Mouse (Mus musculus) splenic B cell, adult 2 months (primary cell): ENCODE data around the gene Bcar1.

Source experiments
- DNase-seq: peaks from one replicate; pipeline ENCODE4 v3.0.0-alpha.2; 2011; ENCODE audit warnings: low read depth, low spot score
- H3K27me3 ChIP-seq: 2 replicates; pipeline ENCODE4 v1.6.1; 2012; ENCODE audit warnings: mild to moderate bottlenecking, low read length, moderate library complexity, mixed read lengths; ENCODE audit not compliant: control insufficient read depth, poor library complexity, insufficient read depth, severe bottlenecking
- H3K36me3 ChIP-seq: 2 replicates; pipeline ENCODE4 v1.6.1; 2012; ENCODE audit warnings: mild to moderate bottlenecking, low read length, moderate library complexity, mixed read lengths; ENCODE audit not compliant: control insufficient read depth, poor library complexity, insufficient read depth, severe bottlenecking

The Bcar1 gene

GRCm38 (mm10) chr8:111704585-111704984 lies 39.0 kb downstream of the Bcar1 start:
- Histone ChIP-seq H3K27me3 (no peaks in the 10 kb centered on the region; the same call in 1 of the 2 replicates), H3K36me3 (no peaks in the 10 kb centered on the region)
- no peak for DNase-seq

GRCm38 (mm10) chr8:111701380-111701779 lies 42.2 kb downstream of the Bcar1 start:
- no peak for DNase-seq
- Histone ChIP-seq H3K36me3 (no peaks in the 10 kb centered on the region), H3K27me3 (peaks cover 2% of the 10 kb centered on the region; the same call in 1 of the 2 replicates)

DNA sequence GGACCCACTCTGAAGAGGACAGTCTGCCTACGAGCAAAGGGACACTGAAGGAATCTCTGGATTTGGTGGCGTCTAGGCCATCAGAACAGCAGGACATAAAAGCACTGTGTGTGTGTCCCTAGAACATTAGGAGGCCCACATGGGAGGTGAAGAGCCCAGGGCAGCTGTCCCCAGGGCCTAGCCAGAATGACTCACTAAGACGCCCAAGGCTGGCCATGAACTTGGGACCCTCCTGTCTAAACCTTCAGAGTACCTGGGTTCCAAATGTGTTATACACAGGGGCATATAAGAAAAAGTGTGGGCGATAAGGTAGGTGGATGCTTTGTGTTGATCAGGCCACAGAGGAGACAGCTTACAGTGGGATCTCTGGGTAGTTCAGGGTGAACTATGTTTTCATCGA lies 42.9 kb downstream of the Bcar1 start:
- DNase-seq = no peak
- Histone ChIP-seq H3K27me3 (peaks cover 2% of the 10 kb centered on the region; the same call in 1 of the 2 replicates), H3K36me3 (no peaks in the 10 kb centered on the region)

GRCm38 (mm10) chr8:111700201-111700600 lies 43.4 kb downstream of the Bcar1 start:
- Histone ChIP-seq H3K36me3 (no peaks in the 10 kb centered on the region), H3K27me3 (peaks cover 2% of the 10 kb centered on the region; the same call in 1 of the 2 replicates)
- no peak for DNase-seq

DNA sequence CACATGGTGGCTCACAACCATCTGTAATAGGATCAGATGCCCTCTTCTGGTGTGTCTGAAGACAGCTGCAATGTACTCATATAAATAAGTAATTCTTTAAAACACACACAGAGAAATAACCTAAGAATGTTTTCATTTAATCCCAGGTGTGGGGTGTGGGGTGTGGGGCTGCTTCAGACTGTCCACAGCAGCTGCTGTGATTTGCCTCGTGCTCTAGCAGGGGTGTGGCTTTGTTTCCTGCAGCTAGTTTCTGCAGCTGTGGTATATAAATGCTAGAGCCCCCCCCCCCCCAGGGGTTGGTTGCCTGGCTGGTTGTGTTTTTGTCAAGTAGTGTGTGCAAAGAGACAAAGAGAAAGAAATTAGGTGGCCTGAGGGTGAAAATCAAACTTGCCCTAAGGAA lies 44.6 kb downstream of the Bcar1 start:
- no peak for DNase-seq
- peaks cover 2% of the 10 kb centered on the region; the same call in 1 of the 2 replicates for H3K27me3 ChIP-seq
- no peaks in the 10 kb centered on the region for H3K36me3 ChIP-seq

DNA sequence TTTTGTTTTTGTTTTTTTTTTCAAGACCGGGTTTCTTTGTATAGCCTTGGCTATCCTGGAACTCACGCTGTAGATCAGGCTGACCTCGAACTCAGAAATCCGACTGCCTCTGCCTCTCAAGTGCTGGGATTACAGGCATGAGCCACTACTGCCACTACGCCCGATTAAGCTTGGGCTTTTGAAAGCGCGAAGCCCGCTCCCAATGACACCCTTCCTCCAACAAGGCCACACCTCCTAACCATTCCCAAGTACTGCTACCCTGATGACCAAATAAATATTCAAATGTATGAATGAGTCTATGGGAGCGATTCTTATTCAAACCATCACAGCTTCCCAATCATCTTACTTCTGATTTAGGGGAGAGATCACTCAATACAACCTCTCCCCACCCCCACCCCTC lies 46.0 kb downstream of the Bcar1 start:
- no peak for DNase-seq
- Histone ChIP-seq H3K36me3 (no peaks in the 10 kb centered on the region), H3K27me3 (peaks cover 2% of the 10 kb centered on the region; the same call in 1 of the 2 replicates)

GRCm38 (mm10) chr8:111695441-111695840 lies 48.2 kb downstream of the Bcar1 start:
- DNase-seq = no peak
- Histone ChIP-seq H3K27me3 (peaks cover 2% of the 10 kb centered on the region; the same call in 1 of the 2 replicates), H3K36me3 (no peaks in the 10 kb centered on the region)

GRCm38 (mm10) chr8:111693261-111693741 lies 50.3 kb downstream of the Bcar1 start:
- Histone ChIP-seq H3K27me3 (peaks cover 2% of the 10 kb centered on the region; the same call in 1 of the 2 replicates), H3K36me3 (no peaks in the 10 kb centered on the region)
- no peak for DNase-seq

DNA sequence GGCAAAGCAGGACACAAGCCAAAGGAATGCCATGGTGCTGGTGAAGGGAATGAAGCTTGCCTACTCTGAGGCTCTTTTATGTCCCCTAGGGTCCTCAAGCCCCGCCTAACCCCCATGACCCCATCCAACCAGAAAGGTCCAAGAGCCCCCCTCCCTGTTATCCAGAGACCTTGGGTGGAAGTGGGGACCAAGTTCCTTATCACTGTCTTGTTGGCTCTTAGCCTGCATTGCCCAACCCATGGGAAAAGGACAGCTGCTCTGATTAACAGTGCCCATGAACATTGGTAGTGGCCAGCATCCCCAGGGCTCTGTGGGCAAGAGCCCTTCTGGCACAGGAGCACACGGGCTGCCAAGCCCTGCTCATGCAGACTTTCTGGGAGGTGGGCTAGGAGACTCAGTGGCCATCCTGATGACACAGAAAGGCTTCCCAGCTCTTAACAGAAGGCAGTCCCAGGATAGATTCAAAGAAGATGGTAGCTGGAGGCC lies 52.6 kb downstream of the Bcar1 start, which contains the start of gene Ctrb1:
TSS of gene Ctrb1 (minus strand) at position 51 of the 486 bp plus-strand sequence.
- DNase-seq = no peak
- no peaks in the 10 kb centered on the region for H3K27me3 ChIP-seq

DNA sequence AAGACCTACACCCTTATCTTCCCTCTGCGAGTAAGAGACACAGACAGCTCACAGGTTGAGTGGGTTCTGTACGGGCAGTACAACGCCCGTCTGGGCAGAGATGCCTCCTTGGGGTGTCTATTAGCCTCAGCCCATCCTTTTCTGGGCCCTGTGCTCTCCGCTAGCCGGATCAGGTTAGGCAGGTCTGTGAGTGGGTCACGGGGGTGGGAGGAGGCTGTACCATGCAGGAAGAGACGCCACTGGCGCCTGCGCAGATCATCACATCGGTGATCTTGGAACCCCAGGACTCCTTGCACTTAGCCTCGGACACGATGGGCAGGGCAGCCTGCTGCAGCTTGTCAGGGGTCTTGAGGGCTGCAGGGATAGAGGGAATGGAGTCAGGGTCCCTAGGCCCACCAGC lies 56.7 kb downstream of the Bcar1 start:
- Histone ChIP-seq H3K36me3 (no peaks in the 10 kb centered on the region), H3K27me3 (no peaks in the 10 kb centered on the region)
- DNase-seq = no peak

More for the DNA sequence above, 52.6 kb downstream of the Bcar1 start, which contains the start of gene Ctrb1:
- no peaks in the 10 kb centered on the region for H3K36me3 ChIP-seq

DNA sequence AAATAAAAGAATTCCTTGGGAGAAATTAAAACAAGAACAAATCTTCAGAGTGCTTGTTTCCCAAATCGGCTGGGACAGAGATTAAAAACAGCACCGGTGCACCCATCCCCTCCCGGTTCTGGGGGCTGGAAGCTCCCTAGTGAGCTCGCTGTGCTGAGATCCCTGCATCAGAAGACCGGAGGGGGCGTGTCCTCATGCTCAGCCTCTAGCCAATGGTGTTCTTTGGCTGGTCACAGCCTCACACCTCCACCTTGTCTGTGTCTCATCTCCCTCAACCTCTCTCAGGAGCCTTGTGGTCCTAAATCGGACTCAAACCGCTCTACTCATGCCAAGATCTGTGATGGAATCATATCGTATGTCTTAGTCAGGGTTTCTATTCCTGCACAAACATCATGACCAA lies 61.1 kb downstream of the Bcar1 start:
- Histone ChIP-seq H3K36me3 (no peaks in the 10 kb centered on the region), H3K27me3 (no peaks in the 10 kb centered on the region)
- DNase-seq = no peak

DNA sequence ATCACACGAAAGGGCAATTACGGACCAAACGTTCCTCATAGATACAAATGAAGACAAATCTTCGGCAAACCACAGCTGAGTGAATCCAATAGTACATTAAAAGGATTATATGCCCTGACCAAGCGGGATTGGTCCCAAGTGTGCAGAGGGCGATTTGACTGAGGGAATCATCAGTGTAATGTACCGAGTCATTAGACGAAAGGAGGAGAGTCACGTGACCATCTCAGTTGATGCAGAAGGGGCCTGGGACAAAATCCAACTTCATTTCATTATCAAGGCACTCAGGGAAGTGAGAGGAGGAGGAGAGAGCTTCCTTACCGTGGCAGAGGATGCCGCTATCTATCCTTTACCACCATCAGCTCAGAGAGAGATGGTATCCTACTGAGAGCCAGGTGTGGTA lies 62.5 kb downstream of the Bcar1 start:
- Histone ChIP-seq H3K36me3 (no peaks in the 10 kb centered on the region), H3K27me3 (no peaks in the 10 kb centered on the region)
- DNase-seq = no peak

- Histone ChIP-seq H3K27me3 (no peaks in the 10 kb centered on the region), H3K36me3 (no peaks in the 10 kb centered on the region)
- no peak for DNase-seq
Observed at GRCm38 (mm10) chr8:111680423-111681028, 63.1 kb downstream of the Bcar1 start.

DNA sequence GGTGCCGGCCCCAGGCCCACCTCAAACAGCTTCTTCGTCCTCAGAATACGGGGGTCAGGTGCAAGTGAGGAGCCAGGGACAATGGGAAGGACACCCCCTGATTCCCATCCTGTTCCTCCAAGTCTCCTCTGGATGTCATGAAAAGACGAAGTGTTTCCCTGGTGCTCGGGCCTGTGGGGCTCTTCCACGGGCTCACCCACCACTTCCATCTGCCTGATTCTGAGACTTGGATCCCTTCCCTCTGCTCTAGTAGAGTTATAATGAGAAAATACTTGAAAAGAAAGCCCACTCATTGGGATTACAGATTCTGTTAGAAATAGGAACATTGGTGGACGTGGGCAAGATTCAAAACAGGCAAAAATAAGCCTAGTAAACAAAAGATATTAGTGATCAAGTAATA lies 64.8 kb downstream of the Bcar1 start:
- no peaks in the 10 kb centered on the region for H3K27me3 ChIP-seq

DNA sequence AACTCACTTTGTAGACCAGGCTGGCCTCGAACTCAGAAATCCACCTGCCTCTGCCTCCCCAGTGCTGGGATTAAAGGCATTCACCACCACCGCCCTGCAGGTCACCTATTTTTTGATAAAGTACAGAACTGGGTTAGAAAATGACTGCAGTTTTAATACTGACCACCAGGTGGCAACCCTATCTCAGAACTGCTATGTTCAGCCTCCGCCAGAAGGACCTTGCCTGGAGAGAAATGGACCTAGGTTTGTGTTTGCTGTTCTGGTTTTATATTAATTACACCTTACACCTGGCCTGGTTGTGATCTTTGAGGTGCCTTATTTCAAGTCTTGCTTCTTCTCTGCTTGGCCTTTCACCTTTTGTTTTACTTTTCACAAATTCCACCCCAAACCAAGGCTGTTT lies 65.5 kb downstream of the Bcar1 start:
- DNase-seq = peak; percentile 81
- no peaks in the 10 kb centered on the region for H3K27me3 ChIP-seq
- H3K36me3 ChIP-seq = no peaks in the 10 kb centered on the region

More for the DNA sequence above, 64.8 kb downstream of the Bcar1 start:
- H3K36me3 ChIP-seq = no peaks in the 10 kb centered on the region
- DNase-seq = no peak
